Mouse (Mus musculus) lung, embryonic 16.5 days (tissue): ENCODE data around the gene Ipo7. TPM values are rescaled to one million over a fixed set of nuclear protein-coding genes. Genes with fewer than 3 reads are reported as not detected.
A peak's percentile ranks its signal among the peaks of the same experiment; 100 is the strongest.

Experiments used
- ATAC-seq: fragments of 200-750 bp; cut with Nextera tagmentation; 2 replicates; pipeline ENCODE4 v1.8.0; 2017; ENCODE audit warnings: low read depth, mild to moderate bottlenecking, moderate library complexity
- H3K27ac ChIP-seq: fragments of 300-500 bp; sonication (generic); 2 replicates; pipeline ENCODE4 v1.5.1; 2014; ENCODE audit warnings: mild to moderate bottlenecking, control low read depth, low read length
- H3K27me3 ChIP-seq: fragments of 300-500 bp; sonication (generic); 2 replicates; pipeline ENCODE4 v1.6.1; 2014; ENCODE audit warnings: low read depth, low read length, mixed read lengths; ENCODE audit not compliant: control insufficient read depth, insufficient read depth
- H3K36me3 ChIP-seq: fragments of 300-500 bp; sonication (generic); 2 replicates; pipeline ENCODE4 v1.6.1; 2014; ENCODE audit warnings: low read length; ENCODE audit not compliant: control insufficient read depth, insufficient read depth
- H3K4me1 ChIP-seq: fragments of 300-500 bp; sonication (generic); replicated peaks from 2 replicates; pipeline ENCODE4 v1.6.1; 2014; ENCODE audit warnings: low read length, mixed read lengths; ENCODE audit not compliant: control insufficient read depth, insufficient read depth
- H3K4me2 ChIP-seq: fragments of 300-500 bp; sonication (generic); 2 replicates; pipeline ENCODE4 v1.6.1; 2014; ENCODE audit warnings: low read depth, low read length, control low read depth
- H3K4me3 ChIP-seq: fragments of 300-500 bp; sonication (generic); 2 replicates; pipeline ENCODE4 v1.5.1; 2014; ENCODE audit warnings: mild to moderate bottlenecking, low read length, control low read depth
- H3K9ac ChIP-seq: fragments of 300-500 bp; sonication (generic); 2 replicates; pipeline ENCODE4 v1.6.1; 2014; ENCODE audit warnings: low read length, control low read depth
- H3K9me3 ChIP-seq: fragments of 300-500 bp; sonication (generic); 2 replicates; pipeline ENCODE4 v1.6.1; 2016; ENCODE audit warnings: low read length; ENCODE audit not compliant: control insufficient read depth
- WGBS: fragments of 180-500 bp; shearing (Covaris S2); extraction: QIAGEN DNeasy Blood & Tissue Kit; methylation state at CpG from one replicate; pipeline ENCODE4 v1.1.7; 2014; 5-methylcytosine and 5-hydroxymethylcytosine counted together
- polyA plus RNA-seq: library from polyadenylated mRNA; unstranded; fragments of >200 nt; fragmentation: Nextera tagmentation; extraction: Ambion mirVana; gene quantifications from 2 replicates; pipeline ENCODE4 v1.2.1, GENCODE M21; 2015

Gene Ipo7
- polyA plus RNA-seq, 1 experiment from 2014 or later, result 45.8 TPM

- ATAC-seq, result peak; percentile 87
- WGBS, result 54% methylated on average over 4 of the region's 4 CpGs
Observed at GRCm38 (mm10) chr7:110087914-110088313, 69.8 kb downstream of the Ipo7 start.

GRCm38 (mm10) chr7:110091670-110092069, 73.6 kb downstream of the Ipo7 start:
- H3K9ac ChIP-seq, result no peak overlapping the region
- WGBS, result 81% methylated on average over 7 of the region's 7 CpGs
- peaks cover 32% of the 10 kb centered on the region for H3K36me3 ChIP-seq
- no peak overlapping the region for H3K4me3 ChIP-seq
- no peak overlapping the region for H3K4me2 ChIP-seq
- no peak overlapping the region for H3K27ac ChIP-seq
- no peaks in the 10 kb centered on the region; the same call in 1 of the 2 replicates for H3K4me1 ChIP-seq
- H3K9me3 ChIP-seq, result no peaks in the 10 kb centered on the region
- ATAC-seq, result no peak
- no peaks in the 10 kb centered on the region for H3K27me3 ChIP-seq

More at GRCm38 (mm10) chr7:110087914-110088313, 69.8 kb downstream of the Ipo7 start:
- H3K9ac ChIP-seq, result no peak overlapping the region
- peak overlapping the region; percentile 53 for H3K27ac ChIP-seq
- peaks cover 3% of the 10 kb centered on the region for H3K4me1 ChIP-seq
- H3K36me3 ChIP-seq, result peaks cover 42% of the 10 kb centered on the region
- no peak overlapping the region for H3K4me3 ChIP-seq
- no peaks in the 10 kb centered on the region; the same call in 1 of the 2 replicates for H3K9me3 ChIP-seq
- H3K27me3 ChIP-seq, result no peaks in the 10 kb centered on the region
- no peak overlapping the region for H3K4me2 ChIP-seq

- Histone ChIP-seq H3K27me3 (no peaks in the 10 kb centered on the region), H3K36me3 (peaks cover 26% of the 10 kb centered on the region), H3K27ac (peak overlapping the region; percentile 70), H3K4me2 (no peak overlapping the region), H3K9me3 (no peaks in the 10 kb centered on the region), H3K9ac (no peak overlapping the region), H3K4me3 (no peak overlapping the region), H3K4me1 (no peaks in the 10 kb centered on the region; the same call in 1 of the 2 replicates)
- no peak; the same call in 1 of the 2 replicates for ATAC-seq
- 63% methylated on average over 4 of the region's 4 CpGs for WGBS
Observed at GRCm38 (mm10) chr7:110096332-110096731, 78.3 kb downstream of the Ipo7 start.

GRCm38 (mm10) chr7:110097106-110097793, 79.2 kb downstream of the Ipo7 start:
- 37% methylated on average over 7 of the region's 7 CpGs for WGBS
- Histone ChIP-seq H3K9ac (no peak overlapping the region), H3K27me3 (no peaks in the 10 kb centered on the region), H3K27ac (peak overlapping the region; percentile 70), H3K9me3 (no peaks in the 10 kb centered on the region), H3K36me3 (peaks cover 22% of the 10 kb centered on the region), H3K4me1 (no peaks in the 10 kb centered on the region; the same call in 1 of the 2 replicates), H3K4me3 (no peak overlapping the region), H3K4me2 (no peak overlapping the region)
- ATAC-seq, result peak; percentile 56

- H3K4me1 ChIP-seq, result no peaks in the 10 kb centered on the region; the same call in 1 of the 2 replicates
- no peak overlapping the region for H3K9ac ChIP-seq
- WGBS, result 33% methylated on average over 6 of the region's 6 CpGs
- peak overlapping the region; percentile 87 for H3K27ac ChIP-seq
- no peaks in the 10 kb centered on the region for H3K9me3 ChIP-seq
- no peaks in the 10 kb centered on the region for H3K27me3 ChIP-seq
- 0 out of 2 replicates have a peak, but pooled peaks have one; percentile 34 for ATAC-seq
- H3K4me3 ChIP-seq, result no peak overlapping the region
- 0 out of 2 replicates have a peak overlapping the region, but pooled peaks have one; percentile 2 for H3K4me2 ChIP-seq
- H3K36me3 ChIP-seq, result no peaks in the 10 kb centered on the region
Observed at GRCm38 (mm10) chr7:110100854-110101253, 82.8 kb downstream of the Ipo7 start.

GRCm38 (mm10) chr7:110101266-110101665, 83.2 kb downstream of the Ipo7 start:
- ATAC-seq, result 0 out of 2 replicates have a peak, but pooled peaks have one; percentile 53
- H3K27ac ChIP-seq, result peak overlapping the region; percentile 87
- no peaks in the 10 kb centered on the region; the same call in 1 of the 2 replicates for H3K4me1 ChIP-seq
- H3K9me3 ChIP-seq, result no peaks in the 10 kb centered on the region
- H3K36me3 ChIP-seq, result no peaks in the 10 kb centered on the region
- H3K27me3 ChIP-seq, result no peaks in the 10 kb centered on the region
- 46% methylated on average over 5 of the region's 5 CpGs for WGBS
- 0 out of 2 replicates have a peak overlapping the region, but pooled peaks have one; percentile 2 for H3K4me2 ChIP-seq
- H3K9ac ChIP-seq, result no peak overlapping the region
- no peak overlapping the region for H3K4me3 ChIP-seq

- ATAC-seq, result no peak
Observed at GRCm38 (mm10) chr7:110105041-110105440, 87.0 kb downstream of the Ipo7 start.

More at GRCm38 (mm10) chr7:110105041-110105440, 87.0 kb downstream of the Ipo7 start:
- no peak overlapping the region for H3K4me2 ChIP-seq
- H3K9me3 ChIP-seq, result no peaks in the 10 kb centered on the region
- H3K27me3 ChIP-seq, result no peaks in the 10 kb centered on the region
- WGBS, result 78% methylated on average over 5 of the region's 5 CpGs
- H3K4me3 ChIP-seq, result no peak overlapping the region
- H3K27ac ChIP-seq, result no peak overlapping the region
- H3K4me1 ChIP-seq, result peaks cover 14% of the 10 kb centered on the region
- no peaks in the 10 kb centered on the region for H3K36me3 ChIP-seq
- H3K9ac ChIP-seq, result no peak overlapping the region

Other genes with a start within 250 kb of the Ipo7 start
- gene Nrip3, start 236.2 kb upstream of the Ipo7 start, polyA plus RNA-seq, result 0.34 and 0.55 TPM in 2 replicates
- gene Scube2, start 152.6 kb upstream of the Ipo7 start, polyA plus RNA-seq, result 4.1 and 4.6 TPM in 2 replicates
- gene Dennd5a, start 57.8 kb upstream of the Ipo7 start, polyA plus RNA-seq, result 32.5 and 32.9 TPM in 2 replicates
- gene Tmem41b, start 31.3 kb upstream of the Ipo7 start, polyA plus RNA-seq, result 65.2 and 65.4 TPM in 2 replicates
- 19.1 and 19.7 TPM in 2 replicates for gene Zfp143, start 42.9 kb downstream of the Ipo7 start, polyA plus RNA-seq
- gene Wee1, start 103.8 kb downstream of the Ipo7 start, polyA plus RNA-seq, result 23.4 and 24.3 TPM in 2 replicates
- 39.4 and 40.6 TPM in 2 replicates for gene Swap70, start 203.4 kb downstream of the Ipo7 start, polyA plus RNA-seq